Comparison of ENCODE assay signal across 9 mouse cellular contexts in the genomic region with DNA sequence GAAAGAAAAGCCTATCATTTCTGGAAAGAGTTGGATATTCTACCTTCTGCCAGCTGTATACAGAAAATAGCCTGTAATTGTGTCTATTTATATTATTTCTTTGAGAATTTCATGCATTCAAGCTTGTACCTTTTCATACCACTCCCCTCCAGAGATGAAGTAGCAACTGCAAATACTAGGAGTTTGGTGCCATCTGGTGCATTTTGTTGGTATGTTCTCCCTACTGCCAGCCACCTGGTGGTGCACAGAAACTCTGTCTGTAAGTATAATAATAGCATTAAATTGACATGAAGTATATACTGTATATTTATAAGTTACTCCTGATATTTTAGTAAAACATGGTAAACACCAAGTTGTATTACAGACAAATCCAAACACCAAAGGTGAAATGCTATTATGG. TPM values are rescaled to one million over a fixed set of nuclear protein-coding genes. Genes with fewer than 3 reads are reported as not detected.
DNase-seq lines count a peak whose midpoint lies in the region; ATAC-seq and TF ChIP-seq lines count a peak whose summit lies in the region.
"Had no signal": no experiment of that assay in that cellular context is flagged by ENCODE, and none has a peak within 500 bp of the region (broad histone marks: within the 10 kb centered on the region; RNA-seq: fewer than 3 reads in every experiment).

No protein-coding gene starts in this region.

- no peaks in the 10 kb centered on the region for H3K27me3 ChIP-seq in kidney, embryonic 16.5 days (ENCODE audit: insufficient read depth, low read length)
- no peaks in the 10 kb centered on the region for H3K27me3 ChIP-seq in CH12.LX (replicated peaks)
- H3K27me3 ChIP-seq: lung, embryonic 15.5 days had no signal

- TF ChIP-seq EP300 in CH12.LX (IDR thresholded peaks at IDR 0.05; ENCODE audit: low read length), result no peak

- H3K36me3 ChIP-seq in kidney, embryonic 16.5 days (ENCODE audit: insufficient read depth, low read length), result no peaks in the 10 kb centered on the region
- no peaks in the 10 kb centered on the region for H3K36me3 ChIP-seq in CH12.LX (replicated peaks in 1 of 2; ENCODE audit: control insufficient read depth in 1 of 2, insufficient read depth in 1 of 2, low read length in 1 of 2)
- H3K36me3 ChIP-seq: lung, embryonic 15.5 days had no signal

- TF ChIP-seq RAD21 in CH12.LX (IDR thresholded peaks at IDR 0.05; ENCODE audit: low read depth, low read length), result peak; percentile 75

- H3K79me2 ChIP-seq in CH12.LX (replicated peaks; ENCODE audit: control insufficient read depth, extremely low read depth, insufficient read depth, poor library complexity, severe bottlenecking), result no peaks in the 10 kb centered on the region

- dilution Hi-C loops in CH12.LX (cut with MboI; ENCODE audit: extremely low pct_ligation_motif_present, extremely low pct_unique_long_range_greater_than_20kb, low sequenced_read_pairs), result no loop called here

- no peak overlapping the region for H3K4me2 ChIP-seq in kidney, embryonic 16.5 days (replicated peaks; ENCODE audit: low read depth, low read length)
- H3K4me2 ChIP-seq in CH12.LX (ENCODE audit: insufficient read depth, low read depth, poor library complexity, severe bottlenecking), result no peak overlapping the region
- H3K4me2 ChIP-seq: lung, embryonic 15.5 days had no signal

- H3K9me3 ChIP-seq in kidney, embryonic 16.5 days (ENCODE audit: low read length), result no peaks in the 10 kb centered on the region
- no peaks in the 10 kb centered on the region for H3K9me3 ChIP-seq in CH12.LX (replicated peaks; ENCODE audit: low read length)
- H3K9me3 ChIP-seq: lung, embryonic 15.5 days had no signal

- DNase-seq in kidney, adult 9 months, result peak; percentile 59
- peak; percentile 35 for DNase-seq in CH12.LX (ENCODE audit: extremely low read depth)
- DNase-seq in Muller cell, postnatal 12 days (ENCODE audit: inconsistent ontology term), result peak; percentile 43
- DNase-seq in naive thymus-derived CD4-positive, alpha-beta T cell, adult 2 months (ENCODE audit: low read depth), result peak; percentile 48
- DNase-seq in natural killer cell, adult 2 months (ENCODE audit: low spot score in 2 of 2), result no peak

- in situ Hi-C loops in CH12.LX (cut with MboI; ENCODE audit: low pct_ligation_motif_present, low pct_unique_long_range_greater_than_20kb, low sequenced_read_pairs), result loop anchor here (25.0 kb wide), 1 partner anchor 389 kb away; a partner anchor contains a TSS

- TF ChIP-seq CTCF in CH12.LX (conservative IDR thresholded peaks at IDR 0.05 in 1 of 2, IDR thresholded peaks at IDR 0.05 in 1 of 2; ENCODE audit: low read depth in 2 of 2, low read length in 2 of 2), result peak in 1 of 2 experiments; percentile 91; a peak in 3 of 4 replicates
- TF ChIP-seq CTCF in embryonic fibroblast, embryonic 13.5 days (IDR thresholded peaks at IDR 0.05; ENCODE audit: borderline replicate concordance, insufficient read depth, low read length), result 0 out of 2 replicates have a peak, but pooled peaks have one; percentile 7

- TF ChIP-seq POLR2A in CH12.LX (IDR thresholded peaks at IDR 0.05; ENCODE audit: low read depth, low read length), result no peak
- TF ChIP-seq POLR2A in embryonic fibroblast, embryonic 13.5 days (IDR thresholded peaks at IDR 0.05; ENCODE audit: low read depth, low read length), result no peak

- peaks cover 12% of the 10 kb centered on the region for H3K4me1 ChIP-seq in kidney, embryonic 16.5 days (ENCODE audit: insufficient read depth, low read length)
- H3K4me1 ChIP-seq in CH12.LX (ENCODE audit: control insufficient read depth in 1 of 2, insufficient read depth in 2 of 2), result peaks cover 0 to 4% of the 10 kb centered on the region in 2 experiments; a peak in 1 of 4 replicates
- no peaks in the 10 kb centered on the region for H3K4me1 ChIP-seq in embryonic fibroblast, embryonic 13.5 days (ENCODE audit: control insufficient read depth, insufficient read depth, low read length)

- no peak for ATAC-seq in kidney, embryonic 16.5 days (ENCODE audit: low FRiP score, low TSS enrichment)

- H3K4me3 ChIP-seq in kidney, embryonic 16.5 days (ENCODE audit: low read length), result no peak overlapping the region
- H3K4me3 ChIP-seq in CH12.LX (replicated peaks in 1 of 3; ENCODE audit: low read depth in 2 of 3, low read length in 2 of 3, poor library complexity in 1 of 3), result no peak overlapping the region
- H3K4me3 ChIP-seq in embryonic fibroblast, embryonic 13.5 days (ENCODE audit: insufficient read depth, low read length), result no peak overlapping the region
- H3K4me3 ChIP-seq: erythroblast, embryonic 14.5 days; lung, embryonic 15.5 days had no signal

- no peak overlapping the region for H3K27ac ChIP-seq in kidney, embryonic 16.5 days (ENCODE audit: low read length)
- no peak overlapping the region for H3K27ac ChIP-seq in CH12.LX (ENCODE audit: insufficient read depth, low read depth)
- H3K27ac ChIP-seq in embryonic fibroblast, embryonic 13.5 days (ENCODE audit: insufficient read depth, low read length), result no peak overlapping the region
- H3K27ac ChIP-seq: lung, embryonic 15.5 days had no signal

- H3K9ac ChIP-seq in kidney, embryonic 16.5 days (replicated peaks; ENCODE audit: low read length), result no peak overlapping the region
- H3K9ac ChIP-seq in CH12.LX (ENCODE audit: insufficient read depth, low read depth), result no peak overlapping the region
- H3K9ac ChIP-seq: lung, embryonic 15.5 days had no signal

TF ChIP-seq in CH12.LX, 34 proteins besides CTCF, POLR2A, EP300 and RAD21:
- peak; percentile 74 for TF ChIP-seq SMC3 (IDR thresholded peaks at IDR 0.05; ENCODE audit: low read depth, low read length)
- TF ChIP-seq RCOR1 (conservative IDR thresholded peaks at IDR 0.05; ENCODE audit: low read depth, low read length), result no peak
TF ChIP-seq in CH12.LX: peak in this region for 1.

RNA-seq across cellular contexts. Expression of a gene that starts 4.4 kb away (rescaled TPM):
- polyA plus RNA-seq in kidney, embryonic 16.5 days (2015; fragmentation: Nextera tagmentation; extraction: Ambion mirVana), result 0.92 and 1.2 TPM in 2 replicates
- total RNA-seq in CH12.LX (2012; rRNA removed) (not detected in 2 replicates), CH12.LX (2014; rRNA removed) (0.11 TPM in 1 of 2 replicates, not detected in the other)
- polyA plus RNA-seq in CH12.LX (2012; ENCODE audit: insufficient read length, low read depth), result not detected in 2 replicates
- 1.7 and 1.9 TPM in 2 replicates for polyA plus RNA-seq in embryonic fibroblast, embryonic 13.5 days (2011; ENCODE audit: insufficient read length, low read depth, missing spikeins)
- polyA plus RNA-seq: erythroblast, embryonic 14.5 days had no signal

RNA-seq across cellular contexts. Expression of a gene that starts 33.1 kb away (rescaled TPM):
- 2.8 and 2.9 TPM in 2 replicates for polyA plus RNA-seq in kidney, embryonic 16.5 days (2015; fragmentation: Nextera tagmentation; extraction: Ambion mirVana)
- total RNA-seq in CH12.LX (2012; rRNA removed), result not detected in 2 replicates
- total RNA-seq in CH12.LX (2014; rRNA removed), result not detected in 2 replicates
- polyA plus RNA-seq in CH12.LX (2012; ENCODE audit: insufficient read length, low read depth), result not detected in 2 replicates
- not detected in 2 replicates for polyA plus RNA-seq in embryonic fibroblast, embryonic 13.5 days (2011; ENCODE audit: insufficient read length, low read depth, missing spikeins)
- polyA plus RNA-seq: erythroblast, embryonic 14.5 days had no signal

Comparison
In these comparisons a context has a peak if more than half of its experiments do, and no peak if none do; other contexts are left out.
1. DNase-seq: peak in kidney, adult 9 months (single experiment), CH12.LX (single experiment), Muller cell, postnatal 12 days (single experiment) and naive thymus-derived CD4-positive, alpha-beta T cell, adult 2 months (single experiment); none in natural killer cell, adult 2 months (0 of 2).